Mouse (Mus musculus) lung, embryonic 16.5 days (tissue): ENCODE results near the gene Ptpn7. TPM values are rescaled to one million over a fixed set of nuclear protein-coding genes. Genes with fewer than 3 reads are reported as not detected.

ENCODE experiments used
- polyA plus RNA-seq: library from polyadenylated mRNA; unstranded; fragments of >200 nt; fragmentation: Nextera tagmentation; extraction: Ambion mirVana; gene quantifications from 2 replicates; pipeline ENCODE4 v1.2.1, GENCODE M21; 2015

The Ptpn7 gene
- polyA plus RNA-seq, 1 experiment from 2014 or later = 4.4 TPM

Other genes starting within 250 kb of the Ptpn7 start
- gene Ppp1r12b, start 176.8 kb upstream of the Ptpn7 start, polyA plus RNA-seq = 10.3 and 10.5 TPM in 2 replicates
- gene Ube2t, start 170.1 kb upstream of the Ptpn7 start, polyA plus RNA-seq = 41.8 and 43.2 TPM in 2 replicates
- gene Lgr6, start 27.4 kb upstream of the Ptpn7 start, polyA plus RNA-seq = 9.2 and 9.9 TPM in 2 replicates
- gene Arl8a, start 14.1 kb downstream of the Ptpn7 start, polyA plus RNA-seq = 37.4 and 42.9 TPM in 2 replicates
- not detected in 2 replicates for gene Gpr37l1, start 35.0 kb downstream of the Ptpn7 start, polyA plus RNA-seq
- gene Elf3, start 125.9 kb downstream of the Ptpn7 start, polyA plus RNA-seq = 32.9 and 35.7 TPM in 2 replicates
- 96.0 and 108 TPM in 2 replicates for gene Rnpep, start 151.4 kb downstream of the Ptpn7 start, polyA plus RNA-seq
- gene Timm17a, start 181.1 kb downstream of the Ptpn7 start, polyA plus RNA-seq = 185 and 187 TPM in 2 replicates
- 3.9 and 4.1 TPM in 2 replicates for gene Lmod1, start 192.1 kb downstream of the Ptpn7 start, polyA plus RNA-seq
- 24.4 and 25.4 TPM in 2 replicates for gene Shisa4, start 242.5 kb downstream of the Ptpn7 start, polyA plus RNA-seq